Comparison of ENCODE assay signal across 20 mouse cellular contexts in the genomic region with DNA sequence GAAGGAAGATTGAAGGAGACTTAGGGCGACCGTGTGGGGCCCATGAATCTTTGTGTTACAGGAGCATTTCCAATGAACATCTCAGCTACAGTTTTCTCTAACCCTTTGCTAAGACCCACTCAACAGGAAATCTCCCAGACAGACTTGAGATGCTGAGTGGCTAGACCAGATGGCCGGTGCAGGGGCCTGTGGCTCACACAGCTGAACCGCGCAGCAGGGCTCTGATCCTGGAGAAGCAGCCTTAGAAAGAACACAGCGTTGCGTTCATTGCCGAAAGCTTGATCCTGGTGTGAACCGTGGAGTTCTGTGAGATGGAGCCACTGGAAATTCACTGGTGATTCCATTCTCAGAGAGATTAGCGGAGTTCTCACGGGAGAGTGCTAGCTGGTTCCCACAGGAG.
"Had no signal": no experiment of that assay in that cellular context is flagged by ENCODE, and none has a peak within 500 bp of the region (broad histone marks: within the 10 kb centered on the region; RNA-seq: fewer than 3 reads in every experiment).

No protein-coding gene starts in this region.

- H3K27me3 ChIP-seq: kidney, embryonic 15.5 days; limb, embryonic 12.5 days; limb, embryonic 15.5 days; midbrain, embryonic 12.5 days; midbrain, embryonic 15.5 days; neural tube, embryonic 13.5 days had no signal

- DNase-seq: kidney, postnatal 10 days; kidney, postnatal 36 days; left cerebral cortex, postnatal 4 days; liver, postnatal 0 days; lung, embryonic 14.5 days; retina, postnatal 1 day; right cerebral cortex, postnatal 25 days; spleen, adult 18-20 months; thymus, postnatal 25 days had no signal

- H3K4me3 ChIP-seq: kidney, embryonic 15.5 days; limb, embryonic 12.5 days; limb, embryonic 15.5 days; midbrain, embryonic 12.5 days; midbrain, embryonic 15.5 days; myocyte; neural tube, embryonic 13.5 days had no signal

- H3K9me3 ChIP-seq: kidney, embryonic 15.5 days; limb, embryonic 12.5 days; limb, embryonic 15.5 days; midbrain, embryonic 12.5 days; midbrain, embryonic 15.5 days; neural tube, embryonic 13.5 days had no signal

- H3K4me1 ChIP-seq: kidney, embryonic 15.5 days; midbrain, embryonic 12.5 days had no signal

- H3K9ac ChIP-seq: kidney, embryonic 15.5 days; limb, embryonic 12.5 days; limb, embryonic 15.5 days; liver, embryonic 14.5 days; liver, postnatal 0 days; lung, embryonic 14.5 days; midbrain, embryonic 12.5 days; midbrain, embryonic 15.5 days; neural tube, embryonic 13.5 days had no signal

- H3K27ac ChIP-seq: kidney, embryonic 15.5 days; limb, embryonic 12.5 days; limb, embryonic 15.5 days; liver, embryonic 14.5 days; macrophage; midbrain, embryonic 12.5 days; midbrain, embryonic 15.5 days; neural tube, embryonic 13.5 days had no signal

- ATAC-seq: liver, postnatal 0 days; lung, postnatal 0 days; midbrain, embryonic 15.5 days had no signal

- H3K4me2 ChIP-seq: kidney, embryonic 15.5 days; limb, embryonic 12.5 days; limb, embryonic 15.5 days; liver, embryonic 11.5 days; lung, embryonic 14.5 days; midbrain, embryonic 12.5 days; midbrain, embryonic 15.5 days; neural tube, embryonic 13.5 days had no signal

- H3K36me3 ChIP-seq: kidney, embryonic 15.5 days; limb, embryonic 12.5 days; limb, embryonic 15.5 days; midbrain, embryonic 12.5 days; midbrain, embryonic 15.5 days; neural tube, embryonic 13.5 days had no signal
